Mouse (Mus musculus) MEL (cell line): ENCODE results near the gene Actr1a. TPM values are rescaled to one million over a fixed set of nuclear protein-coding genes. Genes with fewer than 3 reads are reported as not detected.

ENCODE experiments used
- DNase-seq: peaks from one replicate; pipeline ENCODE4 v3.0.0; 2011; ENCODE audit warnings: low read depth, low spot score
- H3K27ac ChIP-seq: 2 replicates; pipeline ENCODE4 v1.5.1; 2012; ENCODE audit warnings: low read depth, mild to moderate bottlenecking, control low read depth, low read length, moderate library complexity; ENCODE audit not compliant: control insufficient read depth
- H3K27me3 ChIP-seq, 2 experiments: fragments of 150-350 bp in 1 of 2; sonication (generic) in 1 of 2; 2 replicates each; pipeline ENCODE4 v1.6.1; 2012; ENCODE audit warnings: low read length in 2 of 2, mild to moderate bottlenecking in 2 of 2, improper control_type of control experiment in 1 of 2, moderate library complexity in 1 of 2; ENCODE audit not compliant: insufficient read depth in 2 of 2, control insufficient read depth in 1 of 2
- H3K36me3 ChIP-seq, 2 experiments: 2 replicates each; pipeline ENCODE4 v1.6.1; 2012 to 2014; ENCODE audit warnings: low read length in 2 of 2, improper control_type of control experiment in 1 of 2, inconsistent platforms in 1 of 2, mild to moderate bottlenecking in 1 of 2; ENCODE audit not compliant: insufficient read depth in 2 of 2, control insufficient read depth in 1 of 2
- H3K4me1 ChIP-seq, 2 experiments: fragments of 150-350 bp in 1 of 2; sonication (generic) in 1 of 2; 2 replicates each; pipeline ENCODE4 v1.6.1; 2012; ENCODE audit warnings: low read length in 2 of 2, improper control_type of control experiment in 1 of 2, mild to moderate bottlenecking in 1 of 2; ENCODE audit not compliant: insufficient read depth in 2 of 2, control insufficient read depth in 1 of 2
- H3K4me3 ChIP-seq, 2 experiments: fragments of 150-350 bp in 1 of 2; sonication (generic) in 1 of 2; 2 replicates each; pipeline ENCODE4 v1.5.1; 2012; ENCODE audit warnings: low read depth in 2 of 2, low read length in 2 of 2, mild to moderate bottlenecking in 2 of 2, moderate library complexity in 2 of 2, control low read depth in 1 of 2, improper control_type of control experiment in 1 of 2; ENCODE audit not compliant: control insufficient read depth in 1 of 2, insufficient read depth in 1 of 2
- H3K79me2 ChIP-seq: 2 replicates; pipeline ENCODE4 v1.6.1; 2012; ENCODE audit warnings: mild to moderate bottlenecking, low read length, moderate library complexity; ENCODE audit not compliant: control insufficient read depth, poor library complexity, insufficient read depth
- H3K9ac ChIP-seq: 2 replicates; pipeline ENCODE4 v1.6.1; 2012; ENCODE audit warnings: low read depth, mild to moderate bottlenecking, control low read depth, low read length, moderate library complexity; ENCODE audit not compliant: control insufficient read depth, poor library complexity, severe bottlenecking
- H3K9me3 ChIP-seq: fragments of 150-350 bp; sonication (generic); replicated peaks from 2 replicates; pipeline ENCODE4 v1.6.1; 2012; ENCODE audit warnings: mild to moderate bottlenecking, low read length, improper control_type of control experiment, moderate library complexity; ENCODE audit not compliant: insufficient read depth
- CHD2 ChIP-seq: IDR thresholded peaks from 2 replicates; pipeline ENCODE4 v1.6.1; 2011; ENCODE audit warnings: low read length, improper control_type of control experiment
- ELF1 ChIP-seq: IDR thresholded peaks from 2 replicates; pipeline ENCODE4 v1.6.1; 2014; ENCODE audit warnings: low read depth, mild to moderate bottlenecking, inconsistent platforms, low read length, improper control_type of control experiment, moderate library complexity
- EP300 ChIP-seq, 2 experiments: IDR thresholded peaks; 2 replicates each; pipeline ENCODE4 v1.6.1; 2011; ENCODE audit warnings: improper control_type of control experiment in 2 of 2, low read length in 2 of 2, low read depth in 1 of 2, mild to moderate bottlenecking in 1 of 2
- GATA1 ChIP-seq: IDR thresholded peaks from 2 replicates; pipeline ENCODE4 v1.6.1; 2011; ENCODE audit warnings: low read depth, low read length, improper control_type of control experiment
- MAFK ChIP-seq: IDR thresholded peaks from 2 replicates; pipeline ENCODE4 v1.6.1; 2011; ENCODE audit warnings: low read depth, mild to moderate bottlenecking, low read length, improper control_type of control experiment, borderline replicate concordance
- NRF1 ChIP-seq: IDR thresholded peaks from 2 replicates; pipeline ENCODE4 v1.6.1; 2014; ENCODE audit warnings: low read depth, mild to moderate bottlenecking, inconsistent platforms, low read length, improper control_type of control experiment, moderate library complexity; ENCODE audit not compliant: poor library complexity, insufficient read depth, severe bottlenecking
- RAD21 ChIP-seq: IDR thresholded peaks from 2 replicates; pipeline ENCODE4 v1.6.1; 2011; ENCODE audit warnings: mild to moderate bottlenecking, low read depth, low read length, improper control_type of control experiment
- SIN3A ChIP-seq: IDR thresholded peaks from 2 replicates; pipeline ENCODE4 v1.6.1; 2012; ENCODE audit warnings: low read length, improper control_type of control experiment, inconsistent platforms
- TCF12 ChIP-seq: IDR thresholded peaks from 2 replicates; pipeline ENCODE4 v1.6.1; 2014; ENCODE audit warnings: low read depth, mild to moderate bottlenecking, inconsistent platforms, low read length, improper control_type of control experiment, moderate library complexity
- UBTF ChIP-seq: IDR thresholded peaks from 2 replicates; pipeline ENCODE4 v1.6.1; 2012; ENCODE audit warnings: low read depth, mild to moderate bottlenecking, inconsistent platforms, low read length, improper control_type of control experiment, moderate library complexity, borderline replicate concordance; ENCODE audit not compliant: insufficient read depth
- ZMIZ1 ChIP-seq: IDR thresholded peaks from 2 replicates; pipeline ENCODE4 v1.6.1; 2012; ENCODE audit warnings: low read depth, mild to moderate bottlenecking, inconsistent platforms, low read length, improper control_type of control experiment, moderate library complexity
- ZNF384 ChIP-seq: IDR thresholded peaks from 2 replicates; pipeline ENCODE4 v1.6.1; 2012; ENCODE audit warnings: low read depth, mild to moderate bottlenecking, inconsistent platforms, low read length, improper control_type of control experiment
- polyA plus RNA-seq, 2 experiments: library from polyadenylated mRNA; stranded (reverse) in 1 of 2; unstranded in 1 of 2; fragments of >175 nt in 1 of 2; fragments of >200 nt in 1 of 2; gene quantifications; 2 replicates each; pipeline versions ENCODE4 v1.2.1 to v1.2.4; 2012; ENCODE audit warnings: low replicate concordance in 2 of 2, low read depth in 1 of 2; ENCODE audit not compliant: insufficient read length in 2 of 2, insufficient read depth in 1 of 2, missing spikeins in 1 of 2
- total RNA-seq: library from RNA; depleted of rRNA; stranded (reverse); fragments of 300-350 nt; gene quantifications from 2 replicates; pipeline ENCODE4 v1.2.3, GENCODE M21; 2012

Gene Actr1a
- total and polyA plus RNA-seq, 3 experiments = 140 to 530 (median 193) TPM

GRCm38 (mm10) chr19:46409506-46409905, 14.0 kb upstream of the Actr1a start:
- DNase-seq = peak; percentile 83
- Histone ChIP-seq H3K36me3 (peaks cover 0 to 8% of the 10 kb centered on the region in 2 experiments), H3K9ac (no peak overlapping the region), H3K4me1 (peaks cover 5 to 7% of the 10 kb centered on the region in 2 experiments), H3K9me3 (no peaks in the 10 kb centered on the region), H3K27ac (no peak overlapping the region), H3K4me3 (no peak overlapping the region), H3K79me2 (peaks cover 11% of the 10 kb centered on the region; the same call in 1 of the 2 replicates), H3K27me3 (no peaks in the 10 kb centered on the region)
- TF ChIP-seq ZNF384 (peak; percentile 75), SIN3A (peak; percentile 59; the same call in 1 of the 2 replicates), ELF1 (peak; percentile 70), EP300 (IDR thresholded peaks at IDR 0.05; ENCODE audit: low read depth in 1 of 2, low read length in 2 of 2) (peak in 1 of 2 experiments; percentile 49; a peak in 1 of 4 replicates), UBTF (no peak), MAFK (no peak), GATA1 (peak; percentile 24; the same call in 1 of the 2 replicates)

- H3K4me3 ChIP-seq = no peak overlapping the region
- H3K9ac ChIP-seq = no peak overlapping the region
- no peak for DNase-seq
- TF ChIP-seq CHD2 (no peak), TCF12 (no peak), SIN3A (no peak), ZMIZ1 (no peak), UBTF (no peak), RAD21 (no peak), NRF1 (no peak)
- TF ChIP-seq, all 39 proteins: peak for 0
- no peak overlapping the region for H3K27ac ChIP-seq
- peaks cover 4% of the 10 kb centered on the region; the same call in 1 of the 2 replicates for H3K79me2 ChIP-seq
- no peaks in the 10 kb centered on the region for H3K9me3 ChIP-seq
- peaks cover 8% of the 10 kb centered on the region in 2 experiments for H3K36me3 ChIP-seq
- peaks cover 5 to 7% of the 10 kb centered on the region in 2 experiments for H3K4me1 ChIP-seq
- no peaks in the 10 kb centered on the region for H3K27me3 ChIP-seq
These were observed 11.2 kb upstream of the Actr1a start for GRCm38 (mm10) chr19:46406592-46407386.
